Mouse (Mus musculus) left cerebral cortex, postnatal 10 days (tissue): ENCODE results near the gene 4930564D02Rik. TPM values are rescaled to one million over a fixed set of nuclear protein-coding genes. Genes with fewer than 3 reads are reported as not detected.

Experiments
- DNase-seq, 2 experiments: peaks; one replicate each; pipeline ENCODE4 v3.0.0; 2021 to 2022; ENCODE audit warnings: low spot score in 2 of 2, mixed read lengths in 1 of 2; ENCODE audit errors: extremely low spot score in 1 of 2
- intact Hi-C: fragments of 180-260 bp; cut with DNase I; formaldehyde crosslinking; loops from one replicate; pipeline ENCODE4 v1.15.1; 2025
- total RNA-seq, 2 experiments: library from RNA; stranded (reverse); gene quantifications; 2 replicates each; pipeline ENCODE4 v1.2.3; 2021

Gene 4930564D02Rik
- total RNA-seq, 2 experiments from 2014 or later, result not detected

- intact Hi-C loops, result loop anchor here (10.0 kb wide), 1 partner anchor 542 kb away; no protein-coding TSS in a partner anchor
- DNase-seq, result no peak
Observed at GRCm38 (mm10) chr3:105092721-105093505, 26.3 kb downstream of the 4930564D02Rik start.

- intact Hi-C loops, result loop anchor here (10.0 kb wide), 1 partner anchor 540 kb away; no protein-coding TSS in a partner anchor
- no peak for DNase-seq
Observed at GRCm38 (mm10) chr3:105094448-105094847, 27.8 kb downstream of the 4930564D02Rik start.

- no peak for DNase-seq
- intact Hi-C loops, result loop anchor here (10.0 kb wide), 1 partner anchor 540 kb away; no protein-coding TSS in a partner anchor
Observed at GRCm38 (mm10) chr3:105095026-105095425, 28.4 kb downstream of the 4930564D02Rik start.

- intact Hi-C loops, result loop anchor here (10.0 kb wide), 1 partner anchor 537 kb away; no protein-coding TSS in a partner anchor
Observed at GRCm38 (mm10) chr3:105097581-105097980, 30.9 kb downstream of the 4930564D02Rik start.

GRCm38 (mm10) chr3:105099526-105100269 lies 33.1 kb downstream of the 4930564D02Rik start:
- DNase-seq, result no peak
- intact Hi-C loops, result loop anchor here (10.0 kb wide), 1 partner anchor 535 kb away; no protein-coding TSS in a partner anchor

More at GRCm38 (mm10) chr3:105097581-105097980, 30.9 kb downstream of the 4930564D02Rik start:
- no peak for DNase-seq

DNA sequence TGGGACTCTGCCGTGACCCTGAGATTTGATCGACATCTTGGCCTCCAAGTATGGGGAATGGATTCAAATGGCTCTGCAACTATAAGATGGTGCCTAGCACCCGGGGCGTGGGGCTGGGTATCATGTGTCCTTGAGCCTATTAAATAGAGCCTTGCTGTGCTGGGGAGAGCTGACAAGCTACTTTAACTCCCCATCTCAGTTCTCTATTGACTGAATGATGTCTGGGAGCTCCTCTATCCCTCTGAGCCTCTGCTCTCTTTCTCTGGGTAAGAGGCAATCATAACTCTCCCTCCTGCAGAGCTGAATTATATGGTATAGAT lies 33.6 kb downstream of the 4930564D02Rik start:
- intact Hi-C loops, result no loop called here
- no peak for DNase-seq

GRCm38 (mm10) chr3:105105827-105106226 lies 39.2 kb downstream of the 4930564D02Rik start:
- no peak for DNase-seq
- intact Hi-C loops, result no loop called here

DNA sequence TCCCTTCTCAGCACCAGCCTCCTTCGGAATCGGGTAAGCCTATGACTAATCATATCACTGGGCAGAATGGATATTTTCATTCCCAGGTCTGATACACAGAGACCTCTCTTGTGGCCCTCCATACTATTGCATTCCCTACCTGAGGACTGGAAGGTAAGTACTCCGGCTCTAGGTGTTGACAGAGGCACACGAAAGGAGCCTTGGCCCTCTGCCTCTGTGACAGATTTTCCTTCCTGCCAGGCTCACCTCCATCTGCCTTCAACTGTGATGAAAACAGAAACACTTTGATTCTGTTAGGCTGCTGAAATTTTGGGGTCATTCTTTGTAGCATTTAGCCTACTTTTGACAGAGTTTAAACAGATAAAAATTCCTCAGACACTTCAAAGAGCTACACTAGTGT lies 47.2 kb downstream of the 4930564D02Rik start:
- intact Hi-C loops, result no loop called here
- DNase-seq, result no peak

DNA sequence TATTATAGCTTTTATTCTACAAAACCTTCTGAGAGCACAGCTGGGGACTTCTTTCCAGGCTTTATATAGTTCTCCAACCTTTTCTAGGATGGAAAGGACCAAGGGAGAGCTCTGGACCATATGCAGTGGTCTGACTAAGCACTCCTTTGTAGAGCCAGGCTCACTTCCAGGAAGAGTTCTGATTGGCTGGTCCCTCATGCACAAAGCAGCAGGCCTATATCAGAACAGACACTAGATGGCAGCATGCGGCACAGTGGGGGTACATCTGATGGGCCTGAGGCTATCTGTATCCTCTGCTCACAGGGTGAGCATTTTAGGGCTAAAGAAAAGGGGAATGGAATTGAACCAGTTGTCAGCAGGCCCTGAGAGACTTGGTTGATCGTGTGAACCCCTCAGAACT lies 47.6 kb downstream of the 4930564D02Rik start:
- peak; percentile 77 to 81 for DNase-seq
- intact Hi-C loops, result no loop called here

- no peak for DNase-seq
- intact Hi-C loops, result no loop called here
Observed at GRCm38 (mm10) chr3:105116596-105116995, 50.0 kb downstream of the 4930564D02Rik start.

- DNase-seq, result no peak
- intact Hi-C loops, result no loop called here
Observed at GRCm38 (mm10) chr3:105123776-105124175, 57.1 kb downstream of the 4930564D02Rik start.

DNA sequence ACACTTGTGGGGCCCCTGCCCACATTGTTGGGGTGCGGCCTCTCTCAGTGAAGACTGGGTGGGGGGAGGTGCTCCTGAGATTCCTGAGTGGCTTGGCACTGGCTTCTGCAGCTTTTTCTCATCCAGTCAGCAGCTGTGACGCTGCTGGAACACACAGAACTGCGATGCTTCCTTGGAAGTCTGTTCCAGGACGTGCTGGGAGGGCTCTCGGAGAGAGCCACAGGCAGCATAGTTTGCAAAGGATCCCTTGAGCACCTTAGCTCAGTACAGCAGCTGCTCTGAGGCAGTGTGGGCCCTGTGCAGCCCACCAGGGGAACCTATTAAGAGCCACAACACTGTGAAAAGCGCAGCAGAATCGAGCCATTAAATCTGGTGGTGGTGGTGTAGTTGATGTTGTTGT lies 61.2 kb downstream of the 4930564D02Rik start:
- DNase-seq, result peak in 1 of 2 experiments; percentile 32
- intact Hi-C loops, result no loop called here

Other genes with a start within 250 kb of the 4930564D02Rik start
- 1 to 10 TPM; 9.3 to 9.7 TPM for gene Mov10, start 248.3 kb upstream of the 4930564D02Rik start, total RNA-seq
- 10 to 100 TPM; 32.1 to 35.9 TPM for gene St7l, start 202.8 kb upstream of the 4930564D02Rik start, total RNA-seq
- gene Capza1, start 202.3 kb upstream of the 4930564D02Rik start, total RNA-seq, result 10 to 100 TPM; 45.2 to 48.3 TPM
- 1 to 10 TPM; 2.2 to 3.0 TPM for gene Wnt2b, start 104.9 kb upstream of the 4930564D02Rik start, total RNA-seq
- gene Cttnbp2nl, start 13.7 kb upstream of the 4930564D02Rik start, total RNA-seq, result 10 to 100 TPM; 38.7 to 42.7 TPM